Mouse (Mus musculus) lung, postnatal 0 days (tissue): ENCODE results near the gene Rnf135.

ENCODE experiments used
- CTCF ChIP-seq: IDR thresholded peaks from 2 replicates; pipeline ENCODE4 v1.5.1; 2016; ENCODE audit warnings: antibody characterized with exemption, mild to moderate bottlenecking
- EP300 ChIP-seq: IDR thresholded peaks from 2 replicates; pipeline ENCODE4 v1.6.1; 2016; ENCODE audit warnings: antibody characterized with exemption, mild to moderate bottlenecking, control low read depth

- TF ChIP-seq CTCF, result no peak
- no peak for TF ChIP-seq EP300
These were observed 12.7 kb downstream of the Rnf135 start for GRCm38 (mm10) chr11:80196351-80196750.
